Mouse (Mus musculus) B cell, adult 67 days (primary cell): ENCODE data around the gene Kcnk13. TPM values are rescaled to one million over a fixed set of nuclear protein-coding genes. Genes with fewer than 3 reads are reported as not detected.

Source experiments
- total RNA-seq, 2 experiments: library from RNA; stranded (reverse); gene quantifications; 4 replicates each; pipeline ENCODE4 v1.2.4; 2023

The Kcnk13 gene
- total RNA-seq, result 1 to 10 TPM; 8.5 to 8.6 TPM

DNA sequence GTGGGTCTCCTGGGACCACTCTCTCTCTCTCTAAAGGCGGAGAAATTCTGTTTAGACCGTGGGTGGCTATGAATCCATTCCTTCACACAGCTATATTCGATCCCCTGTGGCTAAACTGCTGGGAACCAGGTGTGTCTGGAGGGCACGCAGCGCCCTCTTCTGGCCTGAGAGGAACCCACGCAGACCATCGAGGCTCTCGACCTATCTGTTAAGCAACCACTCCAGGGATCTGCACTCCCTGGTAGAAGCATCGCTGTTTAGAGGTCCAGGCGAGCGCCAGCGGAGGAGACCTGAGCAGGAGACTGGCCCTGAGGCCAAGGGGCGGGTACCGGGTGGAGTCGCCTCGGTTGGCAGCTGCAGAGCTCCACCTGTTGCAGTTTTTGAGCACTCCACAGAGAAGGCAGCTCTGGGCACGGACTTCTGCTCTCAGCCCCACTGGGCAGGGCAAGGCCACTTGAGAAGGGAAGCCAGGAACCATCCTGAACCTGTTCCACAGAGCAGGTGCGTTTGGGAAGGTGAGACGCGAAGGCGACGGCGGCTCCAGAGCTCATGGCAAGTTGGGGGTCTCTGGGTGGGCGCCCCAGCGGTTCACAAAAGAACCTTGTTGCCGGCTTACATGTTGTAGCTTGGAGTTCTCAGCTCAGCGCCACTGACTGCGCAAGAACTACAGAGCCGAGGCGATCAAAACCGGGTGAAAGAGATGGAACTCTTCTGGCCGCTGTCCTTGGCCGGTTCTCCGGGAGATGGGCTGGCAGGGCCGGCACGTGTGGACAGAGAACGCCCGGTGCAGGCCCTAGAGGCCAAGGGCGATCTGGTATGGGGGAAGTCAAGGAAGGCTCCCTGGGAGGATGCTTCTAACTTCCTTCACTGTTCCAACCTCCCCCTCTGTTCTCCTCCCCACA lies at the start of gene Kcnk13:
Gene Kcnk13 (plus strand): TSS at position 199 of the 902 bp plus-strand sequence.

DNA sequence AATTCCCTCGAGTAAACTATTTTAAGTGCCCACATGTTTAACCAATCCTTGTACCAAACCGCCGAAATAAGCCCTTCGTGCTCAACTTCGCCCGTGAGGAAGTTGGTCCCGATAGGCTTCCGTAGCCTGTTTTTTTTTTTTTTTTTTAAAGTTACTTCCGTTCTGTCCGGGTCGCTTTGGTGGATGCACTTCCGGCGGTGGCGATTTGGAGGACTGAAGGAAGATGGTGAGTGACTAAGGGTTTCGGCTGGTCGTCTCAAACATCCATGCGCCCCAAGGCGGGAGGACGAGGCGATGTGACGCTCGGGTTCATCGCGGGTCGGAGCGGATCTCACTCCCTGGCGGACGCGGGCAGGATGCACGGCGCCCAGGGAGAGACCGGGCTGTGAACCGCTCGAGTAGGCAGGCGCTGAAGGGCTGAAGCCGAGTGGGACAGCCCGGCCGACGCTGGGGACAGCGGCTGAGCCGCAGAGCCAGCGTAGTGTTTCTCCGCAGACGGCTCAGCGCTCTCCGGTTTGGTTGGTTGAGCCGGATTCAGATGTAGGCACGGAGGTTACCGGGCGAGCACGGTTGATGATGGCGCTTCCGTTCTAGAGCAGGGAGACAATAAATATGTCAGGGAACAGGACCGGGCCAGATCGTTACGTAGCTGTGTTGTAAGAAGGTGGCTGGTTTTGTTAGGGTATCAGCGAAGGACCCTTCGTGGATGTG lies 145.8 kb downstream of the Kcnk13 start, which contains the start of gene Psmc1:
Gene Psmc1 (plus strand): TSS at position 169 of the 711 bp plus-strand sequence.

Other genes with a start within 250 kb of the Kcnk13 start
- under 1 TPM in 1 of 2 experiments, not detected in 1; 0.55 TPM for gene Efcab11, start 80.1 kb upstream of the Kcnk13 start, total RNA-seq
- 10 to 100 TPM; 27.6 to 32.5 TPM for gene Tdp1, start 80.0 kb upstream of the Kcnk13 start, total RNA-seq
- gene Psmc1, start 145.7 kb downstream of the Kcnk13 start, total RNA-seq, result 10 to 100 TPM; 72.2 to 97.6 TPM
- 10 to 100 TPM; 29.7 to 38.6 TPM for gene Nrde2, start 195.2 kb downstream of the Kcnk13 start, total RNA-seq
- 100 to 1,000 TPM; 512 to 585 TPM for gene Calm1, start 234.9 kb downstream of the Kcnk13 start, total RNA-seq